Mouse (Mus musculus) liver, embryonic 13.5 days (tissue): ENCODE data around the gene Cic. TPM values are rescaled to one million over a fixed set of nuclear protein-coding genes. Genes with fewer than 3 reads are reported as not detected.

Source experiments
- ATAC-seq: fragments of 200-750 bp; cut with Nextera tagmentation; 2 replicates; pipeline ENCODE4 v1.8.0; 2017; ENCODE audit warnings: low read depth, mild to moderate bottlenecking, moderate number of reproducible peaks, moderate library complexity
- DNase-seq: peaks from one replicate; pipeline ENCODE4 v3.0.0; 2022
- H3K27ac ChIP-seq: fragments of 300-500 bp; sonication (generic); 2 replicates; pipeline ENCODE4 v1.5.1; 2015; ENCODE audit warnings: moderate library complexity, mild to moderate bottlenecking, inconsistent platforms
- H3K27me3 ChIP-seq: fragments of 300-500 bp; sonication (generic); 2 replicates; pipeline ENCODE4 v1.6.1; 2015; ENCODE audit warnings: mild to moderate bottlenecking, inconsistent platforms
- H3K36me3 ChIP-seq: fragments of 300-500 bp; sonication (generic); 2 replicates; pipeline ENCODE4 v1.6.1; 2015; ENCODE audit warnings: mild to moderate bottlenecking, inconsistent platforms
- H3K4me1 ChIP-seq: fragments of 300-500 bp; sonication (generic); replicated peaks from 2 replicates; pipeline ENCODE4 v1.6.1; 2015; ENCODE audit warnings: inconsistent platforms
- H3K4me2 ChIP-seq: fragments of 300-500 bp; sonication (generic); 2 replicates; pipeline ENCODE4 v1.6.1; 2015; ENCODE audit warnings: inconsistent platforms, mild to moderate bottlenecking, moderate library complexity
- H3K4me3 ChIP-seq: fragments of 300-500 bp; sonication (generic); replicated peaks from 2 replicates; pipeline ENCODE4 v1.5.1; 2015; ENCODE audit warnings: mild to moderate bottlenecking, inconsistent platforms
- H3K9ac ChIP-seq: fragments of 300-500 bp; sonication (generic); 2 replicates; pipeline ENCODE4 v1.6.1; 2015; ENCODE audit warnings: mild to moderate bottlenecking, inconsistent platforms
- H3K9me3 ChIP-seq: fragments of 300-500 bp; sonication (generic); replicated peaks from 2 replicates; pipeline ENCODE4 v1.6.1; 2016; ENCODE audit warnings: inconsistent platforms
- WGBS: fragments of 180-500 bp; shearing (Covaris S2); methylation state at CpG from one replicate; pipeline ENCODE4 v1.1.7; 2015; ENCODE audit not compliant: insufficient replicate concordance; 5-methylcytosine and 5-hydroxymethylcytosine counted together
- polyA plus RNA-seq: library from polyadenylated mRNA; unstranded; fragments of >200 nt; fragmentation: Nextera tagmentation; extraction: Ambion mirVana; gene quantifications from 2 replicates; pipeline ENCODE4 v1.2.1, GENCODE M21; 2015

The Cic gene
- polyA plus RNA-seq, 1 experiment from 2014 or later = 10.4 TPM

GRCm38 (mm10) chr7:25246079-25246758, 21.3 kb upstream of the Cic start:
- Histone ChIP-seq H3K36me3 (peaks cover 35% of the 10 kb centered on the region), H3K27me3 (peaks cover 3% of the 10 kb centered on the region; the same call in 1 of the 2 replicates), H3K9ac (0 out of 2 replicates have a peak overlapping the region, but pooled peaks have one; percentile 90), H3K27ac (0 out of 2 replicates have a peak overlapping the region, but pooled peaks have one; percentile 29), H3K9me3 (no peaks in the 10 kb centered on the region), H3K4me3 (no peak overlapping the region), H3K4me1 (peaks cover 57% of the 10 kb centered on the region), H3K4me2 (peak overlapping the region; percentile 99)
- 65% methylated on average over 20 of the region's 20 CpGs for WGBS
- ATAC-seq (no peak), DNase-seq (no peak)

GRCm38 (mm10) chr7:25246759-25247137, 20.8 kb upstream of the Cic start:
- no peaks in the 10 kb centered on the region for H3K9me3 ChIP-seq
- peak overlapping the region; percentile 84 for H3K4me3 ChIP-seq
- peaks cover 35% of the 10 kb centered on the region for H3K36me3 ChIP-seq
- H3K4me2 ChIP-seq = peak overlapping the region; percentile 99
- ATAC-seq = no peak
- H3K27me3 ChIP-seq = peaks cover 3% of the 10 kb centered on the region; the same call in 1 of the 2 replicates
- WGBS = 46% methylated on average over 4 of the region's 4 CpGs
- peaks cover 62% of the 10 kb centered on the region for H3K4me1 ChIP-seq
- no peak for DNase-seq
- peak overlapping the region; percentile 90; the same call in 1 of the 2 replicates for H3K9ac ChIP-seq
- peak overlapping the region; percentile 29 for H3K27ac ChIP-seq

GRCm38 (mm10) chr7:25247498-25247897, 20.0 kb upstream of the Cic start:
- peak overlapping the region; percentile 90 for H3K9ac ChIP-seq
- peaks cover 67% of the 10 kb centered on the region for H3K4me1 ChIP-seq
- peaks cover 32% of the 10 kb centered on the region for H3K36me3 ChIP-seq
- H3K4me3 ChIP-seq = peak overlapping the region; percentile 84
- DNase-seq = no peak
- H3K9me3 ChIP-seq = no peaks in the 10 kb centered on the region
- ATAC-seq = no peak
- H3K4me2 ChIP-seq = peak overlapping the region; percentile 99
- peak overlapping the region; percentile 89; the same call in 1 of the 2 replicates for H3K27ac ChIP-seq
- H3K27me3 ChIP-seq = peaks cover 6% of the 10 kb centered on the region
- WGBS = 31% methylated on average over 3 of the region's 3 CpGs

- H3K27me3 ChIP-seq = peaks cover 6% of the 10 kb centered on the region
- ATAC-seq (no peak), DNase-seq (no peak)
- H3K4me1 ChIP-seq = peaks cover 67% of the 10 kb centered on the region
- 5% methylated on average over 18 of the region's 18 CpGs for WGBS
- no peaks in the 10 kb centered on the region for H3K9me3 ChIP-seq
- peak overlapping the region; percentile 90 for H3K9ac ChIP-seq
- peak overlapping the region; percentile 99 for H3K4me2 ChIP-seq
- H3K4me3 ChIP-seq = peak overlapping the region; percentile 84
- peak overlapping the region; percentile 89 for H3K27ac ChIP-seq
- peaks cover 26% of the 10 kb centered on the region for H3K36me3 ChIP-seq
Observed at GRCm38 (mm10) chr7:25248018-25248647, 19.4 kb upstream of the Cic start.

GRCm38 (mm10) chr7:25248846-25249313, 18.6 kb upstream of the Cic start:
- H3K27me3 ChIP-seq = peaks cover 6% of the 10 kb centered on the region
- peak overlapping the region; percentile 90 for H3K9ac ChIP-seq
- H3K4me3 ChIP-seq = peak overlapping the region; percentile 84
- DNase-seq = no peak
- H3K4me1 ChIP-seq = peaks cover 67% of the 10 kb centered on the region
- peak; percentile 2 for ATAC-seq
- H3K36me3 ChIP-seq = peaks cover 22% of the 10 kb centered on the region
- peak overlapping the region; percentile 89 for H3K27ac ChIP-seq
- 1% methylated on average over 25 of the region's 25 CpGs for WGBS
- no peaks in the 10 kb centered on the region for H3K9me3 ChIP-seq
- H3K4me2 ChIP-seq = peak overlapping the region; percentile 99

GRCm38 (mm10) chr7:25249314-25250140, 18.0 kb upstream of the Cic start:
- no peaks in the 10 kb centered on the region for H3K9me3 ChIP-seq
- H3K9ac ChIP-seq = peak overlapping the region; percentile 90
- peak overlapping the region; percentile 89 for H3K27ac ChIP-seq
- peaks cover 66% of the 10 kb centered on the region for H3K4me1 ChIP-seq
- peak; percentile 49 for ATAC-seq
- peak overlapping the region; percentile 84 for H3K4me3 ChIP-seq
- peak overlapping the region; percentile 99 for H3K4me2 ChIP-seq
- H3K36me3 ChIP-seq = peaks cover 17% of the 10 kb centered on the region
- H3K27me3 ChIP-seq = peaks cover 6% of the 10 kb centered on the region
- under 1% methylated on average over 48 of the region's 73 CpGs for WGBS
- no peak for DNase-seq

- Histone ChIP-seq H3K4me1 (peaks cover 61% of the 10 kb centered on the region), H3K9ac (peak within 1 kb of the TSS; percentile 90), H3K36me3 (peaks cover 8% of the 10 kb centered on the region), H3K4me3 (peak within 1 kb of the TSS; percentile 84), H3K27me3 (peaks cover 6% of the 10 kb centered on the region), H3K27ac (peak within 1 kb of the TSS; percentile 89), H3K4me2 (peak within 1 kb of the TSS; percentile 99), H3K9me3 (no peaks in the 10 kb centered on the region)
- WGBS = under 1% methylated on average over 72 of the region's 81 CpGs
- DNase-seq = peak; percentile 89
- peak; percentile 81 for ATAC-seq
Observed at GRCm38 (mm10) chr7:25250141-25250972, 17.1 kb upstream of the Cic start, which contains the start of gene Erf. Gene Erf (minus strand): TSS chr7:25250761.

- WGBS = 6% methylated on average over 22 of the region's 22 CpGs
- ATAC-seq = no peak
- no peaks in the 10 kb centered on the region for H3K9me3 ChIP-seq
Observed at GRCm38 (mm10) chr7:25251071-25251791, 16.3 kb upstream of the Cic start.

GRCm38 (mm10) chr7:25251822-25252221, 15.7 kb upstream of the Cic start:
- Histone ChIP-seq H3K27ac (peak overlapping the region; percentile 57), H3K4me3 (peak overlapping the region; percentile 84), H3K36me3 (no peaks in the 10 kb centered on the region), H3K27me3 (peaks cover 6% of the 10 kb centered on the region), H3K9ac (peak overlapping the region; percentile 90; the same call in 1 of the 2 replicates), H3K4me1 (peaks cover 51% of the 10 kb centered on the region), H3K9me3 (no peaks in the 10 kb centered on the region), H3K4me2 (peak overlapping the region; percentile 99)
- 40% methylated on average over 8 of the region's 8 CpGs for WGBS
- DNase-seq (no peak), ATAC-seq (no peak)

More at GRCm38 (mm10) chr7:25251071-25251791, 16.3 kb upstream of the Cic start:
- DNase-seq = no peak
- Histone ChIP-seq H3K36me3 (no peaks in the 10 kb centered on the region), H3K27me3 (peaks cover 6% of the 10 kb centered on the region), H3K27ac (peak overlapping the region; percentile 57), H3K4me1 (peaks cover 57% of the 10 kb centered on the region), H3K4me3 (peak overlapping the region; percentile 84), H3K4me2 (peak overlapping the region; percentile 99), H3K9ac (peak overlapping the region; percentile 90)

GRCm38 (mm10) chr7:25261896-25262295, 5.6 kb upstream of the Cic start:
- Histone ChIP-seq H3K27ac (no peak overlapping the region), H3K4me2 (no peak overlapping the region), H3K9me3 (no peaks in the 10 kb centered on the region), H3K4me1 (peaks cover 30% of the 10 kb centered on the region), H3K9ac (no peak overlapping the region), H3K36me3 (no peaks in the 10 kb centered on the region), H3K4me3 (no peak overlapping the region), H3K27me3 (no peaks in the 10 kb centered on the region)
- 50% methylated on average over 1 of the region's 1 CpGs for WGBS
- no peak for DNase-seq
- no peak for ATAC-seq
